Mouse (Mus musculus) kidney, postnatal 14 days (tissue): ENCODE results near the gene B3galt6.

Source experiments
- DNase-seq: peaks from one replicate; pipeline ENCODE4 v3.0.0; 2022; ENCODE audit warnings: mixed read lengths

The B3galt6 gene

DNA sequence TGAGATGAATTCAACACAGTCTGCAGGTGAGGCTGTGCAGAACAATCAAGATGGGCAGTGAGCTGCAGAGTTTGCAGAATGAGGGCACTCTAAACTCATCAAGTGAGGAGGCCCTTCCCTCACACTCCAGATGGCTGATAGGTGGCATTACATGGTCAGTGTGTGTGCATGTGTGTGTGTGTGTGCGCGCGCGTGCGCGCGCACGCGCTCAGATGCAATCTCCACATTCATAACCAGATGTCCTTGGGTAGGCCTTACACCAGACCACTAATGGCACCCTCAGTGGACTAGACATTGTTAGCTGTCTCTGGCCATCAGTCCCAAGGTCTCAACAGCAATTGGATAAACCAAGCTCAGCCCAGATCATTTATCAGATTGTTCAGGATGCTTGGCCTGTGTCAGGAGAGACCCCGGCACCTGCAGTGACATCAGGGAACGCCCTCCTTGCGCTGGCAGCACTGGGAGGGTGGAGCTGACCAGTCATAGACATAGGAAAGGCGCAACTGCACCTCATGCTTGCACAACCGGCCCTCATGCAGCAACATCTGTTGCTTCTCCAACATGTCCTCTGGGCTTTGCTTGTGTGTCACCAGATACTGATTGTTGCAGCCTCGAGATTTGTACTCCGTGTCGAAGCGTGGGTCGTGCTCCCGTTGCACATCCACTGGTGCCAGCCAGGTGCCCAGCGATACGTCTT is 1.1 kb downstream of the B3galt6 start:
- DNase-seq = no peak

DNA sequence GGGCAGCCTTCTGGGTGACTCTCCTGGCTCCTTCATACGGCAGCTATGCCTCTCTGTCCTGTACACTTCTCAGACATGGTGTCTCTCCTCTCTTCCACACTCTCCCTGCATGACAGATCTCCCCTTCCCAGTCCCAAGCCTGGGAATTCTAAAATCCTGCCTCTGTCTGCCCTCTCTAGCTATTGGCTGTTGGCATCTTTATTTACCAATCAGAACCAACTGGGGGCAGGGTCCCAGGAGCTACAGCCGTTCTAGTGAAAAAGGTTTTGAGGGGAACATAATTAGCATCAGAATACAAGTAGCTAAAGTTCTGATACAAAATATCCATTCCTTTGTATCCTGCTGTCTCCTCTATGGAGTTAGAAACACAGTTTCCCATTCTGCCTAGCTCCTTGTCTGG is 8.7 kb downstream of the B3galt6 start:
- DNase-seq = no peak

DNA sequence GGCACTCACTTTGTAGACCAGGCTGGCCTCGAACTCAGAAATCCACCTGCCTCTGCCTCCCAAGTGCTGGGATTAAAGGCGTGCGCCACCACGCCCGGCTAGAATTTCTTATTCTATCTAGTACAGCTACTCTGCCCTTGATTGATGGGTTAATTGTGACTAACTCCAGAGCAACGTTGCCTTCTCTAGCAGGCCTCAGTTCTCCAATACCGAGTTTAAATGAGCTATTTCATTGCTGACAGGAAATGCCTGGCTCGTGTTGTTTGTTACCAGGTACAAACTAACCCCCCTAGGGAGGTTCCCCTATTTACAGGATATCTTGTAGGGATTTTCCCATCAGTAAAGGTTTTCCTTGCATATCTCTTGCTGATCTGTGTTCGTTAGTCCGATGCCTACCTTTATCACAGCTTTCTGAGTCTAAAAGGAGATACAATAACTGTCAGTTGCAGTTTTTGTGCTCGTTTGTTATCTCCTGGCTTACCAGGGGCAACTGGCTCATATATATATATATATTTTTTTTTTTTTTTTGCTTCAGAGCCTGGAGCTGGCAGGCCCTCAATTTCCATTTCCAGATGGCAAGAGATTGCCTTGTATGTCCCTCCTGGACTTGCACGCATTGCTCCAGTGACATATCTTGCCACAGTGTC is 10.9 kb downstream of the B3galt6 start:
- DNase-seq = no peak

DNA sequence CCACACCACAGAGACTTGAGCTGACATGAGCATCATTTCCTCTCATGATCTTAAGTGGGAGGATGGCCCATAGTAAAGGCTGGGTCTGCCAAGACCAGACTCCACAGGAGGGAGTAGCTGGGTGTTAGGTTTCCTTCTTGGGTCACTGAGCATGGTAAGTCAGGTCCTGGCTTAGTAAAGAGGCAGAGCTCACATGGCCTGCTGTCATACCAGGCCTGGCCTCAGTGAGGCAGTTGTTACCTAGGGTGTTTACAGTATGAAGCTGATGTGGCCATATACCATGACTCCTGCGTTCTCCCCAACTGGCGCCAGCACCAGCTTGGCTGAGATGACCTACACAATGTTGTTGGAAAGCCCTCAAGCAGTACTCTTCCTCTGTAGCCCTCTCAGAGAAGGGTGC is 19.2 kb downstream of the B3galt6 start:
- no peak for DNase-seq

DNA sequence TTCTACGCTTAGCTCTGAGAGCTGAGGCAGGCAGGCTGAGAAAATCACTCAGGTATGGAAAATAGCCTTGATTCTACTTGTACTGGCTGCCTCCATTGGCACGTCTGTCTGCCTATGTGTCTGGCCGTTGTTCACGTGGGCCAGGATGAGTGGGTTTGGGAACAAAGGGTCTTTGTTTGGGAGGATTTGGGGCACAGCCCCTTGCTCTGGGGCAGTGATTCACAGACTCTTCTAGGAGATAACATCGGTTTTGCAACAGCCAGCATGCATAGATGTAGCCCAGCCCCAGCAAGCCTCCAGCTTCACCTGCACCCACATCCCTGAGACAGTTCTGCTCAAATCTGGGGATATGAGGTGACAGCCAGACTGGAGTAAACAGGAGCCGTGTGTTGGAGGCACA is 19.8 kb downstream of the B3galt6 start:
- DNase-seq = no peak

DNA sequence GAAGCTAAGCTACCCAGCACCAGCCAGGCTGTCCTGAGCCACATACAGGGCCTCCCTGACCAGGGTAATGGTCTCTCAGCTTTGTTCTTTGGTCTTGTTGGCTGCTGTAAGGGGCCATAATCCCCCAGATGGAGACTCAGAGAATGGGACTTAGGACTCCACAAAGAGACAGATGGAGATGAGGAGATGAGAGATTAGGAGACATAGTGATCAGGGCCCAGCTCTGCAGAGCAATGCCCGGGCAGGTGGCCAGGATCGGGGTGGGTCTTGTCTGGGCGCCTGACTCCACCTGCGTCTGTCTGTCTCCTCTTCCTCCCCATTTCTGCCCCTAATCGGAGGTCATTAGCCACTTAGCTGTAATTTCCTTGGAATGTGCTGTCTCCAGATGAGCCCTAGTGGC is 22.2 kb downstream of the B3galt6 start:
- no peak for DNase-seq

DNA sequence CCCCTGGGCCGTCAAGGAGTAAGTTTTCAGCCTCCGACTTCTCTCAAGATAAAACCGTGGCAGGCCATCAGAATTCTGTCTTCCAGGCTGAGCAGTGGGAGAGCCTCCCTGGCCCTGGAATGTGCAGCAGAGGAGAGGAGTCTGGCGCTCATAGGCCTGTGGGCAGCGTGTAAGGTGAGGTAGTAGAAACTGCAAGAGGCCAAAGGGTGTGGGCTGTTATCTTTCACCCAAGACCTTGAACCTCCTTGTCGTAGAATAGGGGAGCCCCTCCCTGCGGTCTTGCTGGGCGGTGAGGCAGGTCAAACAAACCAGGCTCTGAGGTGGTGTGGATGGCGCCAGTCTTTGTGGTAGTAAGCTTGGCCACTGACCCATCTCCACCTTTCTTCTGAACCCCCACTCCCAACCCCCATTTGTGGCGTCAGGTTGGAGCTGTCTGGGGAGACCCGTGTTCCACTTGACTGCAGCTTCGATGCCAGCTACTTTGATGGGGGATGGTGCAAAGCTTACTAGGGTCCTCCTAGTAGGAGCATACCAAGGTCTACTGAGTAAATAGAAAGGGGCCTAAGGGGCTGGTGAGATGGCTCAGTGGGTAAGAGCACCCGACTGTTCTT is 23.3 kb downstream of the B3galt6 start:
- DNase-seq = no peak

DNA sequence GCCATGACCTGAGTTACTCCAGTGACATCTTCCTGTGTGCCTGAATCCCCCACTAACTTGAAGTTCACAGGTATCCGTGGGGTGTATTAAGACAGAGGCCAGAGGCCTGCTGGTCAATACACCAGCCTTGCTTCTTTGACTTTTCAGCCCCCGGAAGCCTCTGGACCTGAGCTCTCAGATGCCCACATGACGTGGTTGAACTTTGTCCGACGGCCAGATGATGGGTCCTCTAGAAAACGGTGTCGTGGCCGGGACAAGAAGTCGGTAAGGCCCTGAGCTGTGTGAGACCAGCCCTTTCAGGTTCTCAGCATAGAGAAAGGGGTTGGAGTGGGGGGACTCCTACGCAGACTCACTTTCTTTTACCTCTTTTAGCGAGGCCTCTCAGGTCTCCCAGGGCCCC is 28.1 kb downstream of the B3galt6 start:
- peak; percentile 41 for DNase-seq

DNA sequence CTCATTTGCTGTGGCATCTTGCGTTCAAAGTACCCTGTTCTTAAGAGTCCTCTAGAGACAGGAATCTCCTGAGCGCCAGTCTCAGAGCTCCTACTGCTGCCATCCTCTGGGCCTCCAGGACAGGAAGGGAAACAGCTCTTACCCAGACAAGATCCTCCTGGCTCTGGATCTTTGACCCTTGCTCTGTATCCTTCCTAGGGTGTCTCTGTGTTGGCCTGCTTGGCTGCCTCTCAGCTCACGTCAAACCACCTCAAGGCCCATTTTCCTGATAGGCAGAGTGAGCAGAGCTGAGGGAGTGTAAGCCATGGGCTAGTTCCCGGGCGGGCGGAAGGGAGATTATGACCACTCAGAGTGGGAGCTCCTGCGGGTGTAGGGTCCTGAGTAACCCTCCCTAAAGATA is 29.3 kb downstream of the B3galt6 start:
- DNase-seq = peak; percentile 40

DNA sequence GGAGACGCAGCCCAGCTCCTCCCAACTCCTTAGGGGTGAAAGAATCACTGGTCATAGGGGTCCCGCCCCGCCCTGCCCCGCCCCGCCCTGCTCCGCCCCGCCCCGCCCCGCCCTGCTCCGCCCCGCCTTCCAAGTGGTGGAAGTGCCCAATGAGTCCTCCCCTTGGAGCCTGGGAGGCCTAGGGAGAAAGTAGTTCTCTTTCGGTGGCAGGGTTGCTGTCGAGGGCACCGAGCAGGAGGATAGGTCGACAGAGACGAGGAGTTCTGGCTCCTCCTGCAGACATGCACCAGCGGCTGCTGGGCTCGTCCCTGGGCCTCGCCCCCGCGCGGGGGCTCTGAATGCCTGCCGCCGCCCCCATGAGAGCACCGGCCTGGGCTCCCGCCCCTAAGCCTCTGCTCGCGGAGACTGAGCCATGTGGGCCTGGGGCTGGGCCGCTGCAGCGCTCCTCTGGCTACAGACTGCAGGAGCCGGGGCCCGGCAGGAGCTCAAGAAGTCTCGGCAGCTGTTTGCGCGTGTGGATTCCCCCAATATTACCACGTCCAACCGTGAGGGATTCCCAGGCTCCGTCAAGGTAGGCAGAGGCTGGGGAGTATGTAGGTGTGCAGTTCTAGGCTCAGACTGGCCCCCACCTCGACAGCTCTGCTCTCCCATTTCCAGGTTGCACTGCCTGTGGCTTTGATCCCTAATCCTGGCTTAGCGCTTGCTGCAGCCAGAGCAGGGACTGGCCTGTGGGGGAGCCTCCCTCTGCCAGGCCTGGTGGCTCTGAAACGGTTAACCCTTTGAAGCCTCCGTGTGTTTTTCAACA is 30.1 kb downstream of the B3galt6 start, which contains the start of gene C1qtnf12:
Gene C1qtnf12 (plus strand): TSS at position 152 of the 805 bp plus-strand sequence.
- DNase-seq = peak; percentile 75

DNA sequence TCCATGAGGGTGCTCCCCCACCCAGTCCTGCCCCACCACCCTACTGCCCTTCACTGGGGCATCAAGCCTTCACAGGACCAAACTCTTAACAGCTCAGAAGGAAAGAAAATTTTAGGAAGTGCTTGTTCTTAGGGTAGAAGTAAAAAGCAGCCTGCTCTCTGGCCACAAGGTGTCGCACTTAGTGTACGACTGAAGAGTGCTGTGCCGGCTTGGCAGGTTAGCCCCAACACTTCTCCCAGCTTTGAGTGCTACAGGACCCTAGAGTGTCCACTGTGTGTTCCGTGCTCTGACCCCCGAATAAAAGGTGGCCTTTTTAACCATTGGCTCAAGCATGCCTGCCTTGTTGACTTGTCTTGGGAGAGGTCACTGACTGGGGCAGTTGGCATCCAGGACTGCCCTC is 33.2 kb downstream of the B3galt6 start:
- DNase-seq = peak; percentile 84

DNA sequence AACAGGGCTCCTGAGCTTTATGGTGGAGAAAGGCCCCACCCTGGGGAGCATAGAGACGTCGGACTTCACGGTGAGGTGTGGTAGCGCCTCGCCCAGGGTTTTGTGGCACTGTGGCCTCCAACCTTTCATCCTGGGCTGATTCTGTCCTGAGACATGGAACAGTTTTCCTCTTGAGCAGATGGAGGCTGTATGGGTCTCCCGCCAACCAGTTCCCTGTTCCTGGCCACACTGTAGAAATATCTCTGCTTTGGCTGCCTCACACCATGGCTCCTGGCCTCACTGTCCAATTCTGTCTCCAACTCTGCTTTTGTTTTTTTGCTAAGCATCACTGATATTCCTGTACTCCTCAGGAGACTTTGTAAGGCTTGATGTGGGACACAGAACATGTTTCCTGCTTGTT is 37.0 kb downstream of the B3galt6 start:
- DNase-seq = no peak

DNA sequence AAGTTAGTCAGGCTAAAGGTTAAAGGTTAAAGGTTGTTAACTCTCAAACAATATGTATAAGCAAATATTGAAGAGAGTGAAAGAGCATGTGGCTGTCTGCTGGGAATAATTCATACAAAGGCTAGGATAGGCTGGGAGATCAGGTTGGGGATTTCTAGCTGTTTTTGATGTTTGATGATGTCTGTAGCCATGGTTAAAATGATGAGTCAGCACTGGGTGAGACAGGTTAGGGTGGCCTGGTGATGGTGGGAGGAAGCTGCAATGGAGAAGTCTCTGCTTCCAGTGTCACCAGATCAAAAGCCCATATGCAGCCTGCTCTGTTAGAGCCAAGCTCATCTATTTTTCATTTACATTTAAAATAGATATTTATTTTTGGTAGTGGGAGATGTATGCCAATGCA is 45.4 kb downstream of the B3galt6 start:
- no peak for DNase-seq

DNA sequence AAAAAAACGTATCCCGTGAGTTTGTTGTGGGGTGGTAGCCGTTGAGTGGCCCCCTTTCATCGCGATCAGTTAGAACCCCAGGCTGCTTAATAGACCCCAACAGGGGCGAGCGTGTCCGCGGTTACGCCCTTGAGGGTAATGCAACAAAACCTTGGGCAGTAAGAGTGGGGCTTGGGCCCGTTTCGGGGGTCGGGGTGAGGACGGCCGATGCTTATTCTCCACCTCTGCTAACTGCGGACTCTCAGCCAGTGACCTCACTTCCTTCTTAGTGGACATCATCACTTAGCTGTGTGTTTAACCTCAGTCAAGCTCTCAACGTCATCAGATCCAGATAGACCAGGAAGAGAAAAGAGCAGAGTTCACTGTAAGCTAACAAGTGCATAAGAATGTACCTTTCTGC is 48.2 kb downstream of the B3galt6 start:
- peak; percentile 19 for DNase-seq

DNA sequence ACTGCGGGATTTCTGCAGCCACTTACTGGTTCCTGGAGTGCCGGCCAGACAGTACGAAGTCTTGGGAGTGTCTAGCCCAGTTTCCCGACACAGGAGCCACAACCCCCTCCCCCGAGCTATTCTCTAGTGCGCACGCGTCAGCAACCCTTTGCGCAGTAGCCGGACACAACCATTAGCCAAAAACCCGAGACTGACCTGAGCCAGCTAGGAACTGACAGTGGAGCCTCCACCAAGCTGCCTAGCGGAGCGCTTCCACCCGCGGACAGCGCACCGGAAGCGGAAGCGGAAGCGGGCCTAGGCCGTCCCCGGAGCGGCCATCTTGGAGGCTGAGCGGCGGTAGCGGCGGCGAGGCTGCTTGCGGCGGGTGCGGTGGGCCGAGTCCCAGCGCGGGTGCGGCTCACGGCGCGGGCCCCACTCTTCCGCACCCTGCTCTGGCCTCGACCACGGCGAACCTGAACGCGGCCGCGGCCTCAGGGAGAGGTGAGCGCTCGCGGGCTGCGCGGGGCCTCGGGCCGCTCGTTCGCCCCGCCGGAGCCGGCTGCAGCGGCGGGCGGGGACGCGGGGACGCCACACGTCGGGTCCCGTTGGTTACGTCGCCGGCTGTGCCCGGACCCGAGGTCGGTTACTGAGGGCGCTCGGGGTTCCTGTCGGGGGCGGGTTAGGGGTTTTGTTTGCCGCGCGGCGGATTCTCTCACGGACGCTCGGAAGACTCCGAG is 48.8 kb downstream of the B3galt6 start, which contains the start of gene Ube2j2:
Gene Ube2j2 (plus strand): TSS at position 298 of the 716 bp plus-strand sequence.
- peak; percentile 98 for DNase-seq

DNA sequence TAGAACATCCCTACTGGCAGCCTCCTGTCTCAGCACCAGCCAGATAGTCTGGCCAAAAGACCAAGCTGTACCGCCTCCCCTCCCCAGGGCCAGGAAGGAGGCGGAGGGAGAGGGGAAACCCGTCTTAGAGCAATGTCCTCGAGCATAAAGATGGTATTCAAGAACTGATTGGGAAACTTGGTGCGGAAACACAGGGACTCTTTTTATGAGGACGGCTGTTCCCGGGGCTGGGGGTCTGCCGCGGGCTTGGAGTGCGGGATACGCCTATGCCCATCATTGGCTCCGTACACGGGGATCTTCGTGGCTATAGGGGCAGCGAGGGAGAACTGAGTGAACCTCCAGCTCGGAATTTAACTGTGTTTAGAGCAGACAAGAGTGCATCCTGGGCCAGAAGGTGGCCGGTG is 49.4 kb downstream of the B3galt6 start:
- peak; percentile 44 for DNase-seq
